Mouse (Mus musculus): Measurements from ENCODE around the gene Rgs9bp. TPM values are rescaled to one million over a fixed set of nuclear protein-coding genes. Genes with fewer than 3 reads are reported as not detected.
"Not testable (repeated sequence)": the region's sequence is repeated elsewhere in the genome, so short reads cannot be mapped to it uniquely, and the experiment has no call there.

Rgs9bp gene
- polyA plus RNA-seq, 1 experiment from 2014 or later, result 0.08 TPM

DNA sequence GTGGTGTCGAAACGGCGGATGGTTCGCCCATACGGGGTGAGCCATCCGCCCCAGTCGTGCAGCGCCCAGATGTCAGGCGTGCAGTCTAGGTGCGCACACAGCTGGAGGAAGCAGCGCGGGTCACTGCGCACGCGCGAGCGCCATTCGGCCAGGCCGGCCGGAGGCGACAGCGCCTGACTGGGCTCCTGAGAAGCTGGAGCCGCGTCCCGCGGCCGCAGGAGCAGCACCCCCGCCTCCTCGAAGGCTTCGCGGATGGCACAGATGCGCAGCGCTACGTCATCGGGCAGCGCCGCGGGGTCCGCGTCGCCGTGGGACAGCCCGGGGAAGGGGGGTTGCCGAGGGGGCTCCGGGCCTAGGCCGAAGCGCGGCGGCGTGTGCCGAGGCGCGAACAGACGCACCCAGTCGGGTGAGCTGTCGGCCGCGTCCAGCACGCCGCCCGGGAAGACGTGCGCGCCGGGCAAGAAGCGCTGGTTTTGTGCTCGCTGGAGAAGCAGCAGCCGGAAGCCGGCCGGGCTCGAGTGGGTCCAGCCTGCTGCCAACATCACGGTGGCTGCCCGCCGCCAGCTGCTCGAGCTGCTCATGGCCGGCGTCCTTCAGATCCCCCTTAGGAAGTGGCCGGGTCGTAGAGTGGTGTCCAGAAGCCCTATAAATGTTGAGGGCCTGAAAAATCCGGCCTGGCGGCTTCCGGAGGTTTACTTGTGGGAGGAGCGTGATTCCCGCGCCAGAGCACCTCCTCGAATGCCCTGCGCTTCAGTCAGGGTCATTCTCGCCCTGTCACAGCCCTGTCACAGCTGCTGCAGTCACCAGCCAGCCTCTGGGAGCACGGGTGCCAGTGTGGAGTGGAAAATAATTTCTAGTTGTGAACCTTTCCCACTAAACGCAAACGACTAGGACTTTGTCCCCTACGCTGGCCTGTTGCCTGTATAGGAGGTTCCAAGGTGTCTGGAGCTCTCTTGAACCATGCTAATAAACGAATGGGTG, 29.9 kb downstream of the Rgs9bp start:
- peak overlapping the region; percentile 95 for H3K4me2 ChIP-seq (ENCODE audit: low read depth, low read length)
- H3K36me3 ChIP-seq (ENCODE audit: control insufficient read depth, insufficient read depth, low read length), result no peaks in the 10 kb centered on the region
- peak overlapping the region; percentile 71 for H3K4me3 ChIP-seq (replicated peaks; ENCODE audit: low read length)
- no peaks in the 10 kb centered on the region for H3K27me3 ChIP-seq (ENCODE audit: control insufficient read depth, insufficient read depth, low read length)
- peak; percentile 91 for ATAC-seq (ENCODE audit: insufficient read depth, low FRiP score)
- under 1% methylated on average over 88 of the region's 93 CpGs for WGBS
- peak overlapping the region; percentile 99 for H3K27ac ChIP-seq (ENCODE audit: low read length)
- peaks cover 5% of the 10 kb centered on the region; the same call in 1 of the 2 replicates for H3K4me1 ChIP-seq (ENCODE audit: control insufficient read depth, insufficient read depth, low read length)
- H3K9ac ChIP-seq (ENCODE audit: low read length), result peak overlapping the region; percentile 94
- H3K9me3 ChIP-seq (replicated peaks; ENCODE audit: control insufficient read depth, low read length), result no peaks in the 10 kb centered on the region

DNA sequence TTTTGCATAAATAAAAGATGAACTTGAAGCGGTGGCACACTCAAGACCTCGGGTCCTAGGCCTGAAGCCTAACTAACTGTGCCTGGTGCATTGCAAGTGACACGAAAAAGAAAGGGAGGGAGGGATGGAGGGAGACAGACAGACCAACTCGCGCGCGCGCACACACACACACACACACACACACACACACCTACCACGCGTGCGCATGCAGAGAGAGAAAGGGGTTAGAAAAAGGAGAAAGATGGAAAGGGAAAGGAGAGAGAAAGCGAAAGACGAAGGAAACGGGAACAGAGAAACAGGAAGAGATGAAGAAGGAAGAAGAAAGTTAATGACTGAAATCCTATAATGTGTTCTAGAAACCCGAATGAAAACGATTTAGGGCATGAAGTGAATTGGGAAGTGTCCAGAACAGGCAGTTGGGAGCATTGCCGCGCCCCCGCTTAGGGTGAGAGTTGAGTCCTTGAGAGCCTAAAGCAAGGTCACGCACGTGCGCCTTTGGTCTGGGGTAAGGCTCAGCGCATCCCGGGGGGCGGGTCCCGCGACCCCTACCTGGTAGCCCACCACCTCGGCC, 30.7 kb downstream of the Rgs9bp start:
- WGBS, result 4% methylated on average over 28 of the region's 28 CpGs
- Histone ChIP-seq H3K4me2 (ENCODE audit: low read depth, low read length) (peak overlapping the region; percentile 95), H3K36me3 (ENCODE audit: control insufficient read depth, insufficient read depth, low read length) (peaks cover 6% of the 10 kb centered on the region; the same call in 1 of the 2 replicates), H3K9ac (ENCODE audit: low read length) (peak overlapping the region; percentile 94), H3K4me1 (ENCODE audit: control insufficient read depth, insufficient read depth, low read length) (peaks cover 5% of the 10 kb centered on the region; the same call in 1 of the 2 replicates), H3K27ac (ENCODE audit: low read length) (peak overlapping the region; percentile 99), H3K4me3 (replicated peaks; ENCODE audit: low read length) (peak overlapping the region; percentile 71), H3K27me3 (ENCODE audit: control insufficient read depth, insufficient read depth, low read length) (no peaks in the 10 kb centered on the region), H3K9me3 (replicated peaks; ENCODE audit: control insufficient read depth, low read length) (no peaks in the 10 kb centered on the region)
- ATAC-seq (ENCODE audit: insufficient read depth, low FRiP score), result peak; percentile 37; the same call in 1 of the 2 replicates

DNA sequence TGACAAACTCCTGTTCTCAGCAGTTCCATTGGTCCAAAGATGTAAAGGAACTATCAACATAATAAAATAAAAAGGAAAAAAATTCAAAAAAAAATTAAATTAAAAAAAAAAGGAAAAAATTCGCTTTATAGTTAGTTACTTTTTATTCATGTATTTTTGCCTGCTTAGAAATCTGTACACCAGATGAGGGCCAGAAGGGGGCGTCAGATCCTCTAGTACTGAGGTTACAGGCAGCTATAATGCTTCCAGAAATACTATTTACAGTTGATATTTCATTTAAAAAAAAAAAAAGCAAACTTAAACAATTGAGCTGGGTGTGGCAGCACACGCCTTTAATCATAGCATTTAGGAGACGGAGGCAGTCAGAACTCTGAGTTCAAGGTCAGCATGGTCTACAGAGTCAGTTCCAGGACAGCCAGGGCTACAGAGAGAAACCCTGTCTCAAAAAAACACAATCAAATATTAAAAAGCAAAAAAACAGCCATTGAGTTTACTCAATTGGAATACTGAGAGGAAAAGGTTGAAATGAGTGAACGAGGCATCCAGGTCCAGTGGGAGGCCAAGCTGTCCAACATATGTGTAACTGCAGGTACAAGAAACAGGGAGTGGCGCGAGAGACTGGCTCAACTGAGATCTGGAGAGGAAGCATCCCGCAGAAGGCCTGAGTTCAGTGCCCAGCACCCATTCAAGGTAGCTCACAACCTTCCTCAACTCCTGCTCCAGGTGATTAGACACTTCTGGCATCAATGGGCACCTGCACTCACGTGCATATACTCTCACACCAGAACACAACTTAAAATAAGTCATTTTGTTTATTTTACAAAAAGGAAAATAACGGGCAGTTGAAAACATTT, 31.4 kb downstream of the Rgs9bp start:
- Histone ChIP-seq H3K4me3 (replicated peaks; ENCODE audit: low read length) (peak overlapping the region; percentile 71), H3K4me1 (ENCODE audit: control insufficient read depth, insufficient read depth, low read length) (peaks cover 5% of the 10 kb centered on the region; the same call in 1 of the 2 replicates), H3K4me2 (ENCODE audit: low read depth, low read length) (peak overlapping the region; percentile 95), H3K27ac (ENCODE audit: low read length) (no peak overlapping the region), H3K9me3 (replicated peaks; ENCODE audit: control insufficient read depth, low read length) (no peaks in the 10 kb centered on the region), H3K27me3 (ENCODE audit: control insufficient read depth, insufficient read depth, low read length) (no peaks in the 10 kb centered on the region), H3K9ac (ENCODE audit: low read length) (peak overlapping the region; percentile 94), H3K36me3 (ENCODE audit: control insufficient read depth, insufficient read depth, low read length) (peaks cover 10% of the 10 kb centered on the region; the same call in 1 of the 2 replicates)
- no peak for ATAC-seq (ENCODE audit: insufficient read depth, low FRiP score)
- 52% methylated on average over 10 of the region's 10 CpGs for WGBS

DNA sequence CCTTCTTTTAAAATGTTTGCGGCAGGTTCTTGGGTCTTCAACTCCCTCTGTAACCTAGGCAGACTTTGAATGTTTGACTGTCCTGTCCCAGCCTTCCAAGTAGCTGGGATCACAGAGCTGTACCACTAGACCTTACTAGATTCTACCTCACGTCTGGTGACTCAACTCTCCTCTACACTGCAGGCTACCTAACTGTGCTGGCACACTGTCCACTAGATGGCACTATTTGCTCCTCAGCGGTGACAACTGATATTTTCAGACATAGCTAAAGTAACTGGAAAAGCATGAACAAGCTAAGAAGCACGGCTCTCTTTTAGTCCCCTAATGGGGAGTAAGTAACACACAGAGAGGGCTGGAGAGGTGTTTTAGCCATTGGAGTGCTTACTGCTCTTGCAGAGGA, 39.5 kb downstream of the Rgs9bp start:
- no peaks in the 10 kb centered on the region for H3K9me3 ChIP-seq (replicated peaks; ENCODE audit: control insufficient read depth, low read length)
- no peak overlapping the region for H3K27ac ChIP-seq (ENCODE audit: low read length)
- no peaks in the 10 kb centered on the region for H3K4me1 ChIP-seq (ENCODE audit: control insufficient read depth, insufficient read depth, low read length)
- peaks cover 10% of the 10 kb centered on the region; the same call in 1 of the 2 replicates for H3K36me3 ChIP-seq (ENCODE audit: control insufficient read depth, insufficient read depth, low read length)
- WGBS, result 30% methylated on average over 4 of the region's 4 CpGs
- ATAC-seq (ENCODE audit: insufficient read depth, low FRiP score), result no peak
- no peak overlapping the region for H3K4me3 ChIP-seq (replicated peaks; ENCODE audit: low read length)
- H3K4me2 ChIP-seq (ENCODE audit: low read depth, low read length), result no peak overlapping the region
- H3K9ac ChIP-seq (ENCODE audit: low read length), result no peak overlapping the region
- H3K27me3 ChIP-seq (ENCODE audit: control insufficient read depth, insufficient read depth, low read length), result no peaks in the 10 kb centered on the region

DNA sequence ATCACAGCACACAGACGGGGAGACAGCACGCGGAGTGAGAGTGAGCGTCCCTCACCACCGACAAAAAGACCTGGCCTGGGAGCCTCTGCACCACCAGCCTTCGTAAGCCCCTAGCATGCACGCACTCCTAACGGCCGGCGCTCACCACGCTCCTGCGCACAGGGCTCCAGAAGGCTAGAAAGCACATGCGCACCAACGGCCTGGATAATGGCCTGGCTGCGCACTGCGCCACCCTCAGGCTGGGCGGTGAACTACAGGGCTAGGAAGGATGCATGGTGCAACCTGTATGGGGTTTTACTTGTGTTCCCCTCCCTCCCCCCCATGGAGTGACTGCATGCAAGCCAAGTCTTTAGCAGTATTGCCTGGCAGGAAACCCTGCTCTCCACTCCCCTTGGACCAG, 47.8 kb downstream of the Rgs9bp start, which contains the start of gene Tdrd12:
TSS of gene Tdrd12 (minus strand) at position 184 of the 400 bp plus-strand sequence.
- Histone ChIP-seq H3K27ac (ENCODE audit: low read length) (no peak within 1 kb of the TSS), H3K4me2 (ENCODE audit: low read depth, low read length) (no peak within 1 kb of the TSS), H3K4me1 (ENCODE audit: control insufficient read depth, insufficient read depth, low read length) (no peaks in the 10 kb centered on the region), H3K36me3 (ENCODE audit: control insufficient read depth, insufficient read depth, low read length) (no peaks in the 10 kb centered on the region), H3K9me3 (replicated peaks; ENCODE audit: control insufficient read depth, low read length) (no peaks in the 10 kb centered on the region), H3K9ac (ENCODE audit: low read length) (no peak within 1 kb of the TSS), H3K4me3 (replicated peaks; ENCODE audit: low read length) (no peak within 1 kb of the TSS), H3K27me3 (ENCODE audit: control insufficient read depth, insufficient read depth, low read length) (no peaks in the 10 kb centered on the region)
- ATAC-seq (ENCODE audit: insufficient read depth, low FRiP score), result no peak
- 86% methylated on average over 17 of the region's 17 CpGs for WGBS

DNA sequence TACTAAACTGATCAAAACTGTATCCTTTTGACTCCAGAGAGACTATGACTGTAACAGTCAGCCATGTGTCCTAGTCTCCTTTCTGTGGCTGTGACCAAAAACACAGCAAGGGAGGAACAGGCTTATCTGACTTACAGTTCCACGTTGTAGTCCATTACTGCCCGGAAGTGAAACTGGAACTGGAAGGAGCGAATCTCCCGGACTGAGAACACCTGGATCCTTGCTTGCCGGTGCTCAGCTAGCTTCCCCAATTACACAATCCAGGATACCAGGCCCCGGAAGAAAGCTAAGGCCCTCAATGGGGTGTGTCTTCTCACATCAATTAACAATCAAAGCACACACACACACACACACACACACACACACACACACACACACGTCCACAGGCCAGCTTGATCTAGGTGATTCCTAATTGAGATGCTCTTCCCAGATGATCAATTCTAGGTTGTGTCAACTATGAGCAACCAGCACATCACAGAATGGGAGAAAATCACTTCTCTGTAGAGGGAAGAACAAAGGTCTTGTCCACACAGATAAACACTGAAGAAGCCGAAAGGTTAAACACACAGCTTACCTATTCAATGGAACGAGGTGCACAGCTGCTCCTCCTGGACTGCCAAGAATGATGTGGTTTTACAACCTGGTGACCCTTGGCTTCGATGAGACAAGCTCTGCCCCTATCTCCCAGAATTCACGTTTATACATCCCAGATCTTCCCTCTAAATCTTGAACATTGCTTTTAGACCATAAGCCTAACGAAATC, 49.5 kb downstream of the Rgs9bp start:
- Histone ChIP-seq H3K9ac (ENCODE audit: low read length) (no peak overlapping the region), H3K27me3 (ENCODE audit: control insufficient read depth, insufficient read depth, low read length) (no peaks in the 10 kb centered on the region), H3K9me3 (replicated peaks; ENCODE audit: control insufficient read depth, low read length) (no peaks in the 10 kb centered on the region), H3K4me1 (ENCODE audit: control insufficient read depth, insufficient read depth, low read length) (no peaks in the 10 kb centered on the region), H3K36me3 (ENCODE audit: control insufficient read depth, insufficient read depth, low read length) (no peaks in the 10 kb centered on the region), H3K27ac (ENCODE audit: low read length) (no peak overlapping the region), H3K4me2 (ENCODE audit: low read depth, low read length) (no peak overlapping the region), H3K4me3 (replicated peaks; ENCODE audit: low read length) (no peak overlapping the region)
- no peak for ATAC-seq (ENCODE audit: insufficient read depth, low FRiP score)
- WGBS, result 40% methylated on average over 12 of the region's 12 CpGs

DNA sequence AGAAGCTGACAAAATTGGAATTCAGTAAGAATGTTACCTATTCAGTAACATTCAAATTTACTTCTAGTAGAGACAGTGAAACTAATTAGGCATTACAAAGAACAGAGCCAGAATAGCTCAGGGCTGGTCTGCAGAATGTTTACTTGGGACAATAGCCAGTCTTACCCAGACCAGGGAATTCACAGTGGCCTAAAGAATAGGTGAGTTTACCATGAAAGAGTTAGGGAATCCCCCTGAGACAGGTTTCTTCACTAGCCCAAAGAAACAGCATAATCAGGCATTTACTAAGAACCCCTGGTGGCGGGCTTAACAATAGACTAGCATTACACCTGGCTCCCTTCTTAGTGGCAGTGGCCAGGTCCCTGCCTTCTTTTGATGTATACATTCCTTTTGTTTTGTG, 54.8 kb downstream of the Rgs9bp start:
- H3K4me2 ChIP-seq (ENCODE audit: low read depth, low read length); H3K4me3 ChIP-seq (replicated peaks; ENCODE audit: low read length); H3K9me3 ChIP-seq (replicated peaks; ENCODE audit: control insufficient read depth, low read length); H3K4me1 ChIP-seq (ENCODE audit: control insufficient read depth, insufficient read depth, low read length); ATAC-seq (ENCODE audit: insufficient read depth, low FRiP score); H3K27ac ChIP-seq (ENCODE audit: low read length); H3K27me3 ChIP-seq (ENCODE audit: control insufficient read depth, insufficient read depth, low read length); H3K36me3 ChIP-seq (ENCODE audit: control insufficient read depth, insufficient read depth, low read length); H3K9ac ChIP-seq (ENCODE audit: low read length): not testable (repeated sequence)
- 62% methylated on average over 1 of the region's 1 CpGs for WGBS

DNA sequence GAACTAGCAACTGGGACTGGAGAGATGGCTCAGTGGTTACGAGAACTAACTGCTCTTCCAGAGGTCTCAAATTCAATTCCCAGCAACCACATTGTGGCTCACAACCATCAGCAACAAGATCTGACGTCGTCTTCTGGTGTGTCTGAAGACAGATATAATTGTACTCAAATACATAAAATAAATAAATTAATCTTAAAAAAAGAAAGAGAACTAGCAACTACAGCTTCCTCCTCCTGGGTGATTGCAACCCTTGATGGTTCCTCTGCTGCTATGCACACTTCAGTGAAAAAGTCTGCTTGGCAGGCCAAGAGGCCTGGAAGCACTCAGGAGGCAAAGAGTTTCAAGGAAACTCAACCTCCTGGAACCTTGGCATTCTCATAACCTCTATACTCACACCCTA, 55.4 kb downstream of the Rgs9bp start:
- no peak for ATAC-seq (ENCODE audit: insufficient read depth, low FRiP score)
- Histone ChIP-seq H3K9ac (ENCODE audit: low read length) (no peak overlapping the region), H3K27me3 (ENCODE audit: control insufficient read depth, insufficient read depth, low read length) (no peaks in the 10 kb centered on the region), H3K4me3 (replicated peaks; ENCODE audit: low read length) (no peak overlapping the region), H3K4me2 (ENCODE audit: low read depth, low read length) (no peak overlapping the region), H3K27ac (ENCODE audit: low read length) (no peak overlapping the region), H3K36me3 (ENCODE audit: control insufficient read depth, insufficient read depth, low read length) (no peaks in the 10 kb centered on the region), H3K9me3 (replicated peaks; ENCODE audit: control insufficient read depth, low read length) (no peaks in the 10 kb centered on the region), H3K4me1 (ENCODE audit: control insufficient read depth, insufficient read depth, low read length) (no peaks in the 10 kb centered on the region)
- 79% methylated on average over 3 of the region's 3 CpGs for WGBS
